8 mouse cellular contexts compared by ENCODE assay signal in the genomic region with DNA sequence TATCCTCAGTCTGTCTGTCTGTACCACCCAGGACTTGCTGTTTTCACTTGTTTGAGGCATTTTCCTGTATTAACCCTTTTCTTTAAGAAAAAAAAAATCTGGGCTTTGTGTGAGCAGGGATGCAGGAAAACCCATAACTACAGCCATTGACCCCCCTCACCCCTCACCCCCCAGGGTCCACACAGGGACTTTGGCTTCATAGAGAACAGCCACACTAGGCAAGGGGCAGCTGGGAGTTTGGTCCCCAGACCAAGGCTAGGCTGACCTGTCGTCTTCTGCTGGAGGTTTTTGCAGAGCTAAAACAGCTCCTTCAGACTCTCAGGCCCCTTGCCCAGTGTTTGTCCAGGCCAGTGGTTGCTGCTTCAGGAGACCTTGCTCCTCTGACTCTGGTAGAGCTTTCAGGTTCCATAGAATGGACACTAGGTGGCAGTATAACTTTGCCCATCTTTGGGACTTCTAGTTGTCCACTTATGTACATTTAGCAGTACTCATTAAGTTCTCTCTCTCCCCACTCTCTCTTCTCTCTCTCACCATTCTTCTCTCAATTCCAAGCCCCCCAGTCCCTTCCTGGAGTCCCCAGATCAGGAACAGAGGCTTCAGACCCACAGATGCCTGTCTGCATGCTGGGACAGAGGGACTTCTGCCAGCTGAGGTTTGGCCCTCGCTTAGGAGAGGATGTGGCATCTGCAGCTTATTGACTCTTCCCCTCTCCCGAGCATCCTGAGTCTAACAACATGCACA. TPM values are rescaled to one million over a fixed set of nuclear protein-coding genes. Genes with fewer than 3 reads are reported as not detected.
DNase-seq lines count a peak whose midpoint lies in the region; ATAC-seq and TF ChIP-seq lines count a peak whose summit lies in the region.

No protein-coding gene starts in this region.

- no peak overlapping the region for H3K4me3 ChIP-seq in heart, embryonic 11.5 days (ENCODE audit: low read depth, low read length)
- H3K4me3 ChIP-seq in MEL (ENCODE audit: control insufficient read depth in 1 of 2, insufficient read depth in 1 of 2, low read depth in 2 of 2, low read length in 2 of 2), result no peak overlapping the region
- H3K4me3 ChIP-seq in midbrain, embryonic 13.5 days (replicated peaks), result no peak overlapping the region

- no peak; the same call in 1 of the 2 replicates for ATAC-seq in heart, embryonic 11.5 days (replicated peaks; ENCODE audit: insufficient number of reproducible peaks, low FRiP score, low TSS enrichment)
- peak; percentile 78 for ATAC-seq in midbrain, embryonic 13.5 days

- no peak for TF ChIP-seq EP300 in MEL (IDR thresholded peaks at IDR 0.05; ENCODE audit: low read depth in 1 of 2, low read length in 2 of 2)

- intact Hi-C loops in heart, postnatal 10 days (cut with DNase I), result loop anchor here (1.0 to 2.0 kb wide), 2 partner anchors 152 to 272 kb away; no protein-coding TSS in a partner anchor
- intact Hi-C loops in left cerebral cortex, postnatal 14 days (cut with DNase I), result loop anchor here (2.0 kb wide), 2 partner anchors 152 to 278 kb away; no protein-coding TSS in a partner anchor

- TF ChIP-seq CTCF in MEL (IDR thresholded peaks at IDR 0.05 in 2 of 3, conservative IDR thresholded peaks at IDR 0.05 in 1 of 3; ENCODE audit: control insufficient read depth in 1 of 3, insufficient read depth in 1 of 3, low read depth in 2 of 3, low read length in 3 of 3, poor library complexity in 1 of 3, severe bottlenecking in 1 of 3), result peak; percentile 47 to 81 (median 71)

- H3K79me2 ChIP-seq in MEL (ENCODE audit: control insufficient read depth, insufficient read depth, low read length, poor library complexity), result no peaks in the 10 kb centered on the region

- H3K9me3 ChIP-seq in heart, embryonic 11.5 days (replicated peaks; ENCODE audit: control insufficient read depth, low read length), result no peaks in the 10 kb centered on the region
- no peaks in the 10 kb centered on the region for H3K9me3 ChIP-seq in MEL (replicated peaks; ENCODE audit: insufficient read depth, low read length)
- H3K9me3 ChIP-seq in midbrain, embryonic 13.5 days, result no peaks in the 10 kb centered on the region

- peak; percentile 84 for TF ChIP-seq RAD21 in MEL (IDR thresholded peaks at IDR 0.05; ENCODE audit: low read depth, low read length)

- H3K4me1 ChIP-seq in heart, embryonic 11.5 days (ENCODE audit: control insufficient read depth, insufficient read depth, low read length), result 0 out of 2 replicates have a peak, but pooled peaks cover 2% of the 10 kb centered on the region
- H3K4me1 ChIP-seq in MEL (ENCODE audit: control insufficient read depth in 1 of 2, insufficient read depth in 2 of 2, low read length in 2 of 2), result no peaks in the 10 kb centered on the region
- H3K4me1 ChIP-seq in midbrain, embryonic 13.5 days (replicated peaks), result no peaks in the 10 kb centered on the region

- no peak for TF ChIP-seq POLR2A in MEL (IDR thresholded peaks at IDR 0.05; ENCODE audit: control insufficient read depth in 1 of 2, insufficient read depth in 1 of 2, low read depth in 1 of 2, low read length in 2 of 2, poor library complexity in 1 of 2)

- DNase-seq in heart, adult 11 months, result peak; percentile 91
- peak; percentile 62 for DNase-seq in MEL (ENCODE audit: low read depth, low spot score)
- DNase-seq in embryo, embryonic 10 days (ENCODE audit: low spot score), result peak; percentile 88
- peak; percentile 57 to 73 for DNase-seq in heart, postnatal 10 days
- peak; percentile 41 to 61 for DNase-seq in left cerebral cortex, postnatal 14 days (ENCODE audit: low spot score in 2 of 2)
- no peak for DNase-seq in urinary bladder, postnatal 4 days (ENCODE audit: low spot score in 2 of 2)

- no peak overlapping the region for H3K27ac ChIP-seq in heart, embryonic 11.5 days (ENCODE audit: low read depth, low read length)
- no peak overlapping the region for H3K27ac ChIP-seq in MEL (ENCODE audit: control insufficient read depth, low read depth, low read length)
- no peak overlapping the region for H3K27ac ChIP-seq in midbrain, embryonic 13.5 days

- no peaks in the 10 kb centered on the region for H3K36me3 ChIP-seq in heart, embryonic 11.5 days (ENCODE audit: control insufficient read depth, insufficient read depth, low read length)
- no peaks in the 10 kb centered on the region for H3K36me3 ChIP-seq in MEL (ENCODE audit: control insufficient read depth in 1 of 2, insufficient read depth in 2 of 2, low read length in 2 of 2)
- H3K36me3 ChIP-seq in midbrain, embryonic 13.5 days, result peaks cover 27% of the 10 kb centered on the region

- no peak overlapping the region for H3K4me2 ChIP-seq in heart, embryonic 11.5 days
- H3K4me2 ChIP-seq in midbrain, embryonic 13.5 days (replicated peaks), result no peak overlapping the region

- no peak overlapping the region for H3K9ac ChIP-seq in heart, embryonic 11.5 days (ENCODE audit: low read depth, low read length)
- no peak overlapping the region for H3K9ac ChIP-seq in MEL (ENCODE audit: control insufficient read depth, low read depth, low read length, poor library complexity, severe bottlenecking)
- H3K9ac ChIP-seq in midbrain, embryonic 13.5 days (replicated peaks), result no peak overlapping the region

- 56% methylated on average over 3 of the region's 3 CpGs for WGBS in heart, embryonic 11.5 days (ENCODE audit: insufficient replicate concordance)
- 67% methylated on average over 3 of the region's 3 CpGs for WGBS in midbrain, embryonic 13.5 days

- H3K27me3 ChIP-seq in heart, embryonic 11.5 days (ENCODE audit: control insufficient read depth, insufficient read depth, low read length), result peaks cover 4% of the 10 kb centered on the region
- no peaks in the 10 kb centered on the region for H3K27me3 ChIP-seq in MEL (ENCODE audit: control insufficient read depth in 1 of 2, insufficient read depth in 2 of 2, low read length in 2 of 2)
- H3K27me3 ChIP-seq in midbrain, embryonic 13.5 days, result no peaks in the 10 kb centered on the region

TF ChIP-seq in MEL, 35 proteins besides CTCF, POLR2A, EP300 and RAD21:
- TF ChIP-seq SMC3 (IDR thresholded peaks at IDR 0.05; ENCODE audit: low read depth, low read length), result peak; percentile 89
- TF ChIP-seq CHD1 (IDR thresholded peaks at IDR 0.05; ENCODE audit: low read depth, low read length), result no peak
- TF ChIP-seq ZC3H11A (IDR thresholded peaks at IDR 0.05; ENCODE audit: low read depth, low read length), result peak; percentile 82

RNA-seq across cellular contexts. Expression of gene Mindy4, which starts 29.5 kb away (rescaled TPM):
- polyA plus RNA-seq in heart, embryonic 11.5 days (2014; fragmentation: Nextera tagmentation; extraction: Ambion mirVana), result 8.0 and 9.2 TPM in 2 replicates
- 0.23 TPM in 1 of 2 replicates, not detected in the other for total RNA-seq in MEL (2012; rRNA removed)
- 1 to 10 TPM in 1 of 2 experiments, not detected in 1; 1.6 TPM for polyA plus RNA-seq in MEL (2012; ENCODE audit: insufficient read depth in 1 of 2, insufficient read length in 2 of 2, low read depth in 1 of 2, low replicate concordance in 2 of 2, missing spikeins in 1 of 2)
- total RNA-seq in heart, postnatal 10 days (2021), result 1 to 10 TPM; 4.9 to 5.2 TPM
- total RNA-seq in left cerebral cortex, postnatal 14 days (2021), result 10 to 100 TPM in 1 of 2 experiments, 1 to 10 TPM in 1; 9.6 to 10.7 TPM
- 11.0 and 11.6 TPM in 2 replicates for polyA plus RNA-seq in midbrain, embryonic 13.5 days (2015; fragmentation: Nextera tagmentation; extraction: Ambion mirVana)

RNA-seq across cellular contexts. Expression of gene Inmt, which starts 57.9 kb away (rescaled TPM):
- not detected in 2 replicates for polyA plus RNA-seq in heart, embryonic 11.5 days (2014; fragmentation: Nextera tagmentation; extraction: Ambion mirVana)
- total RNA-seq in MEL (2012; rRNA removed), result 0.42 TPM in 1 of 2 replicates, not detected in the other
- polyA plus RNA-seq in MEL (2012; ENCODE audit: insufficient read depth in 1 of 2, insufficient read length in 2 of 2, low read depth in 1 of 2, low replicate concordance in 2 of 2, missing spikeins in 1 of 2), result under 1 TPM in 1 of 2 experiments, not detected in 1; 0.11 TPM
- not detected for total RNA-seq in heart, postnatal 10 days (2021)
- total RNA-seq in left cerebral cortex, postnatal 14 days (2021), result not detected
- not detected in 2 replicates for polyA plus RNA-seq in midbrain, embryonic 13.5 days (2015; fragmentation: Nextera tagmentation; extraction: Ambion mirVana)

Comparison
In these comparisons a context has a peak if more than half of its experiments do, and no peak if none do; other contexts are left out.
1. DNase-seq: peak in heart, adult 11 months (single experiment), MEL (single experiment), embryo, embryonic 10 days (single experiment), heart, postnatal 10 days (2 of 2) and left cerebral cortex, postnatal 14 days (2 of 2); none in urinary bladder, postnatal 4 days (0 of 2).